Mouse (Mus musculus): Measurements from ENCODE around the gene Gtpbp6. TPM values are rescaled to one million over a fixed set of nuclear protein-coding genes. Genes with fewer than 3 reads are reported as not detected.

Gene Gtpbp6
- polyA plus RNA-seq (2014; fragmentation: Illumina TruSeq; extraction: RNeasy Lipid Tissue Mini Kit (QIAGEN cat#74804); ENCODE audit: insufficient read depth, low read depth, low replicate concordance): 32.5 TPM

GRCm38 (mm10) chr5:110107581-110108304 lies at the start of gene Gtpbp6:
TSS of gene Gtpbp6 (minus strand) at chr5:110108197.

GRCm38 (mm10) chr5:110135293-110136086 lies 27.5 kb upstream of the Gtpbp6 start, which contains the start of gene Chfr:
TSS of gene Chfr (plus strand) at chr5:110135842.

GRCm38 (mm10) chr5:110109991-110110441 lies 2.0 kb upstream of the Gtpbp6 start, which contains the start of gene Zfp605:
TSS of gene Zfp605 (plus strand) at chr5:110110092.

GRCm38 (mm10) chr5:110099656-110100580 lies 8.1 kb downstream of the Gtpbp6 start, which contains the start of gene Plcxd1:
TSS of gene Plcxd1 (plus strand) at chr5:110099969.

GRCm38 (mm10) chr5:110094030-110094846 lies 13.8 kb downstream of the Gtpbp6 start, which contains the start of gene Gm35315:
TSS of gene Gm35315 (minus strand) at chr5:110094420.

GRCm38 (mm10) chr5:110072413-110072812 lies 35.6 kb downstream of the Gtpbp6 start, which contains the start of gene Gm17655:
TSS of gene Gm17655 (minus strand) at chr5:110072513.

Other genes with a start within 250 kb of the Gtpbp6 start
- gene Gm15446, start 184.8 kb downstream of the Gtpbp6 start, polyA plus RNA-seq (2014; fragmentation: Illumina TruSeq; extraction: RNeasy Lipid Tissue Mini Kit (QIAGEN cat#74804); ENCODE audit: insufficient read depth, low read depth, low replicate concordance): 6.7 TPM
- 13.1 TPM for gene Zfp932, start 111.7 kb downstream of the Gtpbp6 start, polyA plus RNA-seq (2014; fragmentation: Illumina TruSeq; extraction: RNeasy Lipid Tissue Mini Kit (QIAGEN cat#74804); ENCODE audit: insufficient read depth, low read depth, low replicate concordance)
- 1.9 TPM for gene Gm17655, start 35.7 kb downstream of the Gtpbp6 start, polyA plus RNA-seq (2014; fragmentation: Illumina TruSeq; extraction: RNeasy Lipid Tissue Mini Kit (QIAGEN cat#74804); ENCODE audit: insufficient read depth, low read depth, low replicate concordance)
- 0.23 TPM for gene Gm35315, start 13.8 kb downstream of the Gtpbp6 start, polyA plus RNA-seq (2014; fragmentation: Illumina TruSeq; extraction: RNeasy Lipid Tissue Mini Kit (QIAGEN cat#74804); ENCODE audit: insufficient read depth, low read depth, low replicate concordance)
- 0.45 TPM for gene Plcxd1, start 8.2 kb downstream of the Gtpbp6 start, polyA plus RNA-seq (2014; fragmentation: Illumina TruSeq; extraction: RNeasy Lipid Tissue Mini Kit (QIAGEN cat#74804); ENCODE audit: insufficient read depth, low read depth, low replicate concordance)
- gene Zfp605, start 1.9 kb upstream of the Gtpbp6 start, polyA plus RNA-seq (2014; fragmentation: Illumina TruSeq; extraction: RNeasy Lipid Tissue Mini Kit (QIAGEN cat#74804); ENCODE audit: insufficient read depth, low read depth, low replicate concordance): 2.1 TPM
- gene Chfr, start 27.6 kb upstream of the Gtpbp6 start, polyA plus RNA-seq (2014; fragmentation: Illumina TruSeq; extraction: RNeasy Lipid Tissue Mini Kit (QIAGEN cat#74804); ENCODE audit: insufficient read depth, low read depth, low replicate concordance): 17.1 TPM
- gene Golga3, start 68.5 kb upstream of the Gtpbp6 start, polyA plus RNA-seq (2014; fragmentation: Illumina TruSeq; extraction: RNeasy Lipid Tissue Mini Kit (QIAGEN cat#74804); ENCODE audit: insufficient read depth, low read depth, low replicate concordance): 7.1 TPM
- gene Ankle2, start 122.8 kb upstream of the Gtpbp6 start, polyA plus RNA-seq (2014; fragmentation: Illumina TruSeq; extraction: RNeasy Lipid Tissue Mini Kit (QIAGEN cat#74804); ENCODE audit: insufficient read depth, low read depth, low replicate concordance): 9.2 TPM
- gene Pgam5, start 161.7 kb upstream of the Gtpbp6 start, polyA plus RNA-seq (2014; fragmentation: Illumina TruSeq; extraction: RNeasy Lipid Tissue Mini Kit (QIAGEN cat#74804); ENCODE audit: insufficient read depth, low read depth, low replicate concordance): 16.7 TPM
- 21.2 TPM for gene Pxmp2, start 178.0 kb upstream of the Gtpbp6 start, polyA plus RNA-seq (2014; fragmentation: Illumina TruSeq; extraction: RNeasy Lipid Tissue Mini Kit (QIAGEN cat#74804); ENCODE audit: insufficient read depth, low read depth, low replicate concordance)
- gene Pole, start 178.1 kb upstream of the Gtpbp6 start, polyA plus RNA-seq (2014; fragmentation: Illumina TruSeq; extraction: RNeasy Lipid Tissue Mini Kit (QIAGEN cat#74804); ENCODE audit: insufficient read depth, low read depth, low replicate concordance): 1.0 TPM
- 0.56 TPM for gene P2rx2, start 235.0 kb upstream of the Gtpbp6 start, polyA plus RNA-seq (2014; fragmentation: Illumina TruSeq; extraction: RNeasy Lipid Tissue Mini Kit (QIAGEN cat#74804); ENCODE audit: insufficient read depth, low read depth, low replicate concordance)
- 0.40 TPM for gene Lrcol1, start 236.5 kb upstream of the Gtpbp6 start, polyA plus RNA-seq (2014; fragmentation: Illumina TruSeq; extraction: RNeasy Lipid Tissue Mini Kit (QIAGEN cat#74804); ENCODE audit: insufficient read depth, low read depth, low replicate concordance)

All from lung, adult 10 weeks (tissue).